Mouse (Mus musculus) kidney, embryonic 16.5 days (tissue): ENCODE data around the gene Lrmda. TPM values are rescaled to one million over a fixed set of nuclear protein-coding genes. Genes with fewer than 3 reads are reported as not detected.

ENCODE experiments used
- ATAC-seq: fragments of 200-750 bp; cut with Nextera tagmentation; 2 replicates; pipeline ENCODE4 v1.8.0; 2017; ENCODE audit warnings: moderate TSS enrichment; ENCODE audit not compliant: low FRiP score, low TSS enrichment
- H3K27ac ChIP-seq: fragments of 300-500 bp; sonication (generic); 2 replicates; pipeline ENCODE4 v1.5.1; 2014; ENCODE audit warnings: low read length
- H3K27me3 ChIP-seq: fragments of 300-500 bp; sonication (generic); 2 replicates; pipeline ENCODE4 v1.6.1; 2014; ENCODE audit warnings: low read length, control low read depth, mixed read lengths; ENCODE audit not compliant: insufficient read depth
- H3K36me3 ChIP-seq: fragments of 300-500 bp; sonication (generic); 2 replicates; pipeline ENCODE4 v1.6.1; 2014; ENCODE audit warnings: low read length, control low read depth, mixed read lengths; ENCODE audit not compliant: insufficient read depth
- H3K4me1 ChIP-seq: fragments of 300-500 bp; sonication (generic); 2 replicates; pipeline ENCODE4 v1.6.1; 2014; ENCODE audit warnings: low read length, control low read depth, mixed read lengths; ENCODE audit not compliant: insufficient read depth
- H3K4me2 ChIP-seq: fragments of 300-500 bp; sonication (generic); replicated peaks from 2 replicates; pipeline ENCODE4 v1.6.1; 2014; ENCODE audit warnings: low read depth, low read length
- H3K4me3 ChIP-seq: fragments of 300-500 bp; sonication (generic); 2 replicates; pipeline ENCODE4 v1.5.1; 2014; ENCODE audit warnings: mild to moderate bottlenecking, low read length
- H3K9ac ChIP-seq: fragments of 300-500 bp; sonication (generic); replicated peaks from 2 replicates; pipeline ENCODE4 v1.6.1; 2014; ENCODE audit warnings: low read length
- H3K9me3 ChIP-seq: fragments of 300-500 bp; sonication (generic); 2 replicates; pipeline ENCODE4 v1.6.1; 2016; ENCODE audit warnings: low read length, control low read depth
- WGBS: fragments of 180-500 bp; shearing (Covaris S2); extraction: QIAGEN DNeasy Blood & Tissue Kit; methylation state at CpG from one replicate; pipeline ENCODE4 v1.1.7; 2014; 5-methylcytosine and 5-hydroxymethylcytosine counted together
- polyA plus RNA-seq: library from polyadenylated mRNA; unstranded; fragments of >200 nt; fragmentation: Nextera tagmentation; extraction: Ambion mirVana; gene quantifications from 2 replicates; pipeline ENCODE4 v1.2.1, GENCODE M21; 2015

Lrmda gene
- polyA plus RNA-seq, 1 experiment from 2014 or later: 0.76 TPM

DNA sequence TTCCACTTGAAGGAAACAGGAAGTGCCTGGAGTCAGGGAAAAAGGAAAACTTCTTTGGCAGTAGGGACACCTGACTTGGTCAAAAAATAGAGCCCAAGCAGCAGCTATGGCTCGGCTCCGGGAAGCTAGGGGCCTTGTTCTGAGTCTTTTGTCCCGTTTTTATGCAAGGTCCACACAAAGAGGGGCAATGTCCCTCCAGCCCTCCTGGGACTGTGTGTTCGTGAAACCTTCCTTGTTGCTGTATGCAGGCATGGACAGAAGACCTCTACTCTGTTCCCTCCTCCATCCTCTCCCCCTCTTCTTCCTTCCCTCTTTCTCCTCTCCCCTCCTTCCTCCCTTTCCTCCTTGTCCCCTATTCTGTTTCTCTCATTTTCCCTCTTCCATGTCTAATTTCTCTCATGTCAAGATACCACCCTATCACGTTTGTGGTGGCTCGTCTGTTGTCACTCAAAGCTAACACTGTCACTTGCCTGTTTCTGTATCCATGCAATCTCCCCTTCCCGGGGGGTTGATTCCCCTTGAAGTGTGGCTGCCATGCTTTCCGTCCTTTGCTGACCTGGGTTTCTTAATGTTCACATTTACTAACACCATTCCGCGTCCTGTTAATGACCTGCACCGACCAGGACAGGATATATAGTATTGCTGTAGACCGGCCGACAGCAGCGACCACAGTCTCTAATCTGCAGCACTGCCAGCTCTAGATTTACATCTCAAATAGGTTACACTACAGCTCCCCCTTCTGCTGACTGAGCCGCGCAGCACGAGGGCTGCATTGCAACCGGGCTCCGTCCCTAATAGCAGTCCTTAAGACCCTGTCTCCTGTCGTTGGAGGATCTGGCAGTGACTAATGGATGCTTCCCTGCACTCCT, 788.4 kb downstream of the Lrmda start:
- ATAC-seq: peak; percentile 93
- peak overlapping the region; percentile 91 for H3K27ac ChIP-seq
- peaks cover 63% of the 10 kb centered on the region for H3K4me1 ChIP-seq
- H3K4me2 ChIP-seq: peak overlapping the region; percentile 49
- peak overlapping the region; percentile 53 for H3K9ac ChIP-seq
- peak overlapping the region; percentile 25 for H3K4me3 ChIP-seq
- H3K9me3 ChIP-seq: no peaks in the 10 kb centered on the region
- 2% methylated on average over 20 of the region's 20 CpGs for WGBS
- no peaks in the 10 kb centered on the region for H3K36me3 ChIP-seq
- H3K27me3 ChIP-seq: no peaks in the 10 kb centered on the region

DNA sequence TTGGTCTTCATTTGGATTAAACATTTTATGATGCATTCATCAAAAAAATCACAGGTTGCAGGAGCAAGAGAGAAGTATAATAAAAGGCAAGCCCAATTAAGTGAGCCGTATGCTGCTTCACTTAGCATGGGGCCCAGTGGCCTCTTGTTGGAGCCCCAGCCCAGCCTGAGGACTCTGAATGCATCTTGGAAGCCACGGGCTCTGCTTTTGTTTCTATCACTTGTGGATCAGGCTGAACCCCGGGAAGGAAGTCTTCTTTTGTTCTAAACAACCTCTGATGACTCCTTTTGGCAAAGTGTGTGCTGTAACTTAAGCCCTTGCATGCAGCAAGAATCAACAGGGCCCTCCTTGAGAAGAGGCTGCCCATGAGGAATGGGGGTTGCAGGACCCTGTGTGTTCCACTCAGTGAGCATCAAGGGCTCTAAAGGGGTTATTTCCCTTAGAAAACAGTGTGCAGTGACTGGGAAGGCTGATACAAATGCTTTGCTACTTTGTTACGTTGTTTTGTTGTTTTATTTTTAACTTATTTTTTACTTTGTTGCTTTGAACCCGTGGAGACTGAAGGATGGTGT, 789.2 kb downstream of the Lrmda start:
- Histone ChIP-seq H3K4me1 (peaks cover 70% of the 10 kb centered on the region), H3K4me2 (peak overlapping the region; percentile 49; the same call in 1 of the 2 replicates)
- WGBS: 20% methylated on average over 5 of the region's 5 CpGs

GRCm38 (mm10) chr14:22809229-22809628, 789.7 kb downstream of the Lrmda start:
- Histone ChIP-seq H3K27ac (peak overlapping the region; percentile 91), H3K36me3 (no peaks in the 10 kb centered on the region), H3K9ac (peak overlapping the region; percentile 42; the same call in 1 of the 2 replicates), H3K4me2 (no peak overlapping the region), H3K9me3 (no peaks in the 10 kb centered on the region), H3K4me3 (no peak overlapping the region), H3K4me1 (peaks cover 75% of the 10 kb centered on the region), H3K27me3 (no peaks in the 10 kb centered on the region)
- WGBS: 41% methylated on average over 3 of the region's 3 CpGs
- no peak for ATAC-seq

More for the DNA sequence above, 789.2 kb downstream of the Lrmda start:
- Histone ChIP-seq H3K9ac (peak overlapping the region; percentile 49), H3K9me3 (no peaks in the 10 kb centered on the region), H3K36me3 (no peaks in the 10 kb centered on the region), H3K27ac (peak overlapping the region; percentile 91), H3K27me3 (no peaks in the 10 kb centered on the region), H3K4me3 (no peak overlapping the region)
- ATAC-seq: peak; percentile 36

- H3K36me3 ChIP-seq: no peaks in the 10 kb centered on the region
- H3K9me3 ChIP-seq: no peaks in the 10 kb centered on the region
- no peak for ATAC-seq
- H3K27ac ChIP-seq: peak overlapping the region; percentile 91
- H3K4me3 ChIP-seq: no peak overlapping the region
- H3K9ac ChIP-seq: no peak overlapping the region
- H3K4me2 ChIP-seq: no peak overlapping the region
- H3K4me1 ChIP-seq: peaks cover 82% of the 10 kb centered on the region
- no peaks in the 10 kb centered on the region for H3K27me3 ChIP-seq
- 35% methylated on average over 1 of the region's 1 CpGs for WGBS
Observed at GRCm38 (mm10) chr14:22810531-22810930, 791.0 kb downstream of the Lrmda start.

DNA sequence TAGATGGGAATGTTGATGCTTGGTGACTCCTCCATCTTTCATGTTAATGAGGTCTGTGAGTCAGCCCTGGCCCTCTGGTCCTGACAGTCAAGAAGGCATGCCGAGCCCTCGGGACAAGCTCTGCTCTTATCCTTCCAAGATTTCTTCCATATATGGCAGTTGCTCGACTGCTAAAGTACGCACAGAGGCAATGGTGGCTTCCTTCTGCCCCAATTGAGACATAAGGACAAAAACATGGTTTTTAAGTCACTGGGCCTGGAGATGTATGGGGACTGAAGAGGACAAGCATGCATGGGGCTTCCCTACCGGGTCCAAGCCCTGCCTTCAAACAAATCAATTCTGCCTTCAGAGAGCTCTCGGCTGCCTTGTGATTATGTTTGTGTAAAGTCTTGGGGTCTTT, 793.3 kb downstream of the Lrmda start:
- peak overlapping the region; percentile 25; the same call in 1 of the 2 replicates for H3K4me2 ChIP-seq
- WGBS: 22% methylated on average over 6 of the region's 6 CpGs

GRCm38 (mm10) chr14:22813389-22813788, 793.9 kb downstream of the Lrmda start:
- ATAC-seq: peak; percentile 77
- H3K36me3 ChIP-seq: no peaks in the 10 kb centered on the region
- peaks cover 70% of the 10 kb centered on the region for H3K4me1 ChIP-seq
- no peaks in the 10 kb centered on the region for H3K9me3 ChIP-seq
- H3K27me3 ChIP-seq: no peaks in the 10 kb centered on the region
- 0 out of 2 replicates have a peak overlapping the region, but pooled peaks have one; percentile 40 for H3K9ac ChIP-seq
- peak overlapping the region; percentile 25 for H3K4me2 ChIP-seq
- H3K4me3 ChIP-seq: 0 out of 2 replicates have a peak overlapping the region, but pooled peaks have one; percentile 11
- H3K27ac ChIP-seq: peak overlapping the region; percentile 98
- 7% methylated on average over 7 of the region's 7 CpGs for WGBS

More for the DNA sequence above, 793.3 kb downstream of the Lrmda start:
- ATAC-seq: no peak
- Histone ChIP-seq H3K4me1 (peaks cover 70% of the 10 kb centered on the region), H3K27ac (peak overlapping the region; percentile 98), H3K9ac (no peak overlapping the region), H3K36me3 (no peaks in the 10 kb centered on the region), H3K4me3 (no peak overlapping the region), H3K9me3 (no peaks in the 10 kb centered on the region), H3K27me3 (no peaks in the 10 kb centered on the region)

DNA sequence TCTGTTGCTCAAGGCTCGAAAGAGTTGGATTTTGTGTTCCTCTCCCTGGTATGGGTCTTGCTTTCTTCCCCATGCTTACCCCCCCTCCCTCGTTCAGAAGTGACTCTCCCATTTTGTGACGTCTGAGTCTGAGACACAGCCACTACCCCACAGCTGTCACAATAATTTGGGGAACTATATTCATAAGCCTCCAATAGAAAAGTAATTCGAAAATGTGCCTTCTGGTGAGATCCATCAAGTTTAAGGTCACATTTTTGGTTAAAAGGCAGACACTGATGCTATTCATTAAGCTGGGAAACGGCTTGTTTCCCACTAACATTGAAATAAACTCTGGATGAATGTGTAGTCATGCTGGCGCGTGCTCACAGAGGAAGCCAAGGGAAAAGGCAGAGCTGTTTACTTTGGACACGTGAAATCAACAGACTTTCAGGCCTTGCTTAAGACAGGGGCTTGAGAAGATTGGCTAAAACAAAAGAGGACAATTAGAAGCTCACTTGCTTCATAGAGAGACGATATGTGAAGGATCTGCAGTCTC, 795.4 kb downstream of the Lrmda start:
- Histone ChIP-seq H3K9me3 (no peaks in the 10 kb centered on the region), H3K27ac (peak overlapping the region; percentile 89), H3K36me3 (no peaks in the 10 kb centered on the region), H3K4me1 (peaks cover 59% of the 10 kb centered on the region), H3K9ac (no peak overlapping the region; the same call in 1 of the 2 replicates), H3K4me2 (no peak overlapping the region), H3K27me3 (no peaks in the 10 kb centered on the region), H3K4me3 (no peak overlapping the region)
- 0 out of 2 replicates have a peak, but pooled peaks have one; percentile 25 for ATAC-seq
- 47% methylated on average over 9 of the region's 9 CpGs for WGBS

GRCm38 (mm10) chr14:22817346-22818201, 798.1 kb downstream of the Lrmda start:
- ATAC-seq: no peak
- H3K9ac ChIP-seq: no peak overlapping the region
- H3K36me3 ChIP-seq: no peaks in the 10 kb centered on the region
- WGBS: 48% methylated on average over 6 of the region's 6 CpGs
- H3K4me1 ChIP-seq: peaks cover 48% of the 10 kb centered on the region
- no peak overlapping the region for H3K4me3 ChIP-seq
- H3K4me2 ChIP-seq: no peak overlapping the region
- H3K9me3 ChIP-seq: no peaks in the 10 kb centered on the region
- no peaks in the 10 kb centered on the region for H3K27me3 ChIP-seq
- peak overlapping the region; percentile 43 for H3K27ac ChIP-seq

GRCm38 (mm10) chr14:22818202-22818530, 798.7 kb downstream of the Lrmda start:
- Histone ChIP-seq H3K4me2 (no peak overlapping the region), H3K9ac (no peak overlapping the region), H3K4me1 (peaks cover 45% of the 10 kb centered on the region), H3K27ac (peak overlapping the region; percentile 43), H3K27me3 (no peaks in the 10 kb centered on the region), H3K4me3 (no peak overlapping the region), H3K36me3 (no peaks in the 10 kb centered on the region), H3K9me3 (no peaks in the 10 kb centered on the region)
- no peak for ATAC-seq
- 42% methylated on average over 3 of the region's 3 CpGs for WGBS
